Comparison of ENCODE assay signal across 24 mouse cellular contexts in the genomic region with DNA sequence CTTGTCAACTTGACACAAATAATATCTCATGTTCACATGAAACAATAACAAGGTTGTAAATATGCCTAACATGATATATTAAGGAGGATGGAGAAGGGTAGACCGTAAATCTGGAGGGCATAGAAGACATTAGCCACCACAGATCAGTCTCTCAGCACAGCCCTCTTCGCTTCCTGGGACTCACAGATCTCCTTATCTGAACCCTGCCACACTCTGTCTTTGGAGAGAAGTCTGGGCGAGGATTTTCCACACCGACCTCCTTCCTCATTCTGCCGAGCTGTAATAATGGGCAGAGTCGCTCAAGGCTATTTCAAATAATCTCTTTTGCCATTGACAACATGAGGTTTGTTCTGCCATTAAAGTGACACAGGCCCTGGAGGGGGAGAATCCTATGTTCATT.
DNase-seq lines count a peak whose midpoint lies in the region; ATAC-seq and TF ChIP-seq lines count a peak whose summit lies in the region.
"Had no signal": no experiment of that assay in that cellular context is flagged by ENCODE, and none has a peak within 500 bp of the region (broad histone marks: within the 10 kb centered on the region; RNA-seq: fewer than 3 reads in every experiment).

No protein-coding gene starts in this region.

- H3K4me3 ChIP-seq in MEL (ENCODE audit: control insufficient read depth in 1 of 2, insufficient read depth in 1 of 2, low read depth in 2 of 2, low read length in 2 of 2): no peak overlapping the region

- no peaks in the 10 kb centered on the region for H3K79me2 ChIP-seq in MEL (ENCODE audit: control insufficient read depth, insufficient read depth, low read length, poor library complexity)

- H3K27me3 ChIP-seq in MEL (ENCODE audit: control insufficient read depth in 1 of 2, insufficient read depth in 2 of 2, low read length in 2 of 2): no peaks in the 10 kb centered on the region; a peak in 1 of 4 replicates
- H3K27me3 ChIP-seq: CH12.LX, Patski had no signal

- no peak for TF ChIP-seq POLR2A in MEL (IDR thresholded peaks at IDR 0.05; ENCODE audit: control insufficient read depth in 1 of 2, insufficient read depth in 1 of 2, low read depth in 1 of 2, low read length in 2 of 2, poor library complexity in 1 of 2)

- no peak for TF ChIP-seq CTCF in MEL (IDR thresholded peaks at IDR 0.05 in 2 of 3, conservative IDR thresholded peaks at IDR 0.05 in 1 of 3; ENCODE audit: control insufficient read depth in 1 of 3, insufficient read depth in 1 of 3, low read depth in 2 of 3, low read length in 3 of 3, poor library complexity in 1 of 3, severe bottlenecking in 1 of 3)

- no peak overlapping the region for H3K27ac ChIP-seq in MEL (ENCODE audit: control insufficient read depth, low read depth, low read length)

- no peak for TF ChIP-seq RAD21 in MEL (IDR thresholded peaks at IDR 0.05; ENCODE audit: low read depth, low read length)

- H3K9ac ChIP-seq in MEL (ENCODE audit: control insufficient read depth, low read depth, low read length, poor library complexity, severe bottlenecking): no peak overlapping the region

- H3K9me3 ChIP-seq in MEL (replicated peaks; ENCODE audit: insufficient read depth, low read length): no peaks in the 10 kb centered on the region
- H3K9me3 ChIP-seq: G1E had no signal

- peak; percentile 68 for DNase-seq in MEL (ENCODE audit: low read depth, low spot score)
- DNase-seq in MEL-GATA-1-ER (ENCODE audit: extremely low read depth, low read depth): peak; percentile 63
- no peak for DNase-seq in adrenal gland, postnatal 10 days
- no peak for DNase-seq in adrenal gland, adult 2 months
- no peak for DNase-seq in layer of hippocampus, postnatal 14 days (ENCODE audit: low spot score in 2 of 2)
- DNase-seq in urinary bladder, postnatal 36 days (ENCODE audit: low spot score in 2 of 2): no peak
- DNase-seq: adrenal gland, adult 8-10 months; adrenal gland, postnatal 14 days; adrenal gland, postnatal 25 days; adrenal gland, postnatal 36 days; B cell, adult 2 months; cerebellum, adult 11 months; cerebellum, adult 11-12 months; cerebellum, adult 18-20 months; cerebellum, adult 2 months; cerebellum, adult 8-10 months; cerebellum, adult 9-10 months had no signal

- TF ChIP-seq EP300 in MEL (IDR thresholded peaks at IDR 0.05; ENCODE audit: low read depth in 1 of 2, low read length in 2 of 2): 0 out of 4 replicates have a peak, but pooled peaks have one; percentile 15 to 36

- H3K36me3 ChIP-seq in MEL (ENCODE audit: control insufficient read depth in 1 of 2, insufficient read depth in 2 of 2, low read length in 2 of 2): peaks cover 0 to 3% of the 10 kb centered on the region in 2 experiments; a peak in 2 of 4 replicates
- H3K36me3 ChIP-seq: G1E had no signal

- 0 out of 2 replicates have a peak, but pooled peaks have one; percentile 29 for ATAC-seq in megakaryocyte progenitor cell, adult 5-6 weeks (replicated peaks; ENCODE audit: poor library complexity)
- peak; percentile 43; the same call in 1 of the 2 replicates for ATAC-seq in megakaryocyte-erythroid progenitor cell, adult 5-6 weeks (replicated peaks; ENCODE audit: low FRiP score, low TSS enrichment, poor library complexity, severe bottlenecking)
- ATAC-seq: activated CD4-positive, CD25-positive, alpha-beta regulatory T cell, adult 4 months; CD4-positive, CD25-positive, alpha-beta regulatory T cell, adult 4 months; Patski had no signal

- peaks cover 0 to 4% of the 10 kb centered on the region in 2 experiments; a peak in 1 of 4 replicates for H3K4me1 ChIP-seq in MEL (ENCODE audit: control insufficient read depth in 1 of 2, insufficient read depth in 2 of 2, low read length in 2 of 2)

TF ChIP-seq in MEL, 35 proteins besides CTCF, POLR2A, EP300 and RAD21:
- TF ChIP-seq GATA1 (IDR thresholded peaks at IDR 0.05; ENCODE audit: low read depth, low read length): peak; percentile 73
- no peak for TF ChIP-seq MYB (IDR thresholded peaks at IDR 0.05; ENCODE audit: low read depth, low read length)
- TF ChIP-seq TCF12 (IDR thresholded peaks at IDR 0.05; ENCODE audit: low read depth, low read length): 0 out of 2 replicates have a peak, but pooled peaks have one; percentile 27

Comparison
In these comparisons a context has a peak if more than half of its experiments do, and no peak if none do; other contexts are left out.
1. DNase-seq: peak in MEL (single experiment) and MEL-GATA-1-ER (single experiment); none in adrenal gland, postnatal 10 days (single experiment), adrenal gland, adult 2 months (single experiment), layer of hippocampus, postnatal 14 days (0 of 2) and urinary bladder, postnatal 36 days (0 of 2).